Mouse (Mus musculus) thymus, postnatal 36 days (tissue): ENCODE measurements around the gene Ifngr1.
A peak's percentile ranks its signal among the peaks of the same experiment; 100 is the strongest.

Experiments
- DNase-seq, 2 experiments: peaks; one replicate each; pipeline ENCODE4 v3.0.0; 2022; ENCODE audit warnings: mixed read lengths in 2 of 2

Gene Ifngr1

GRCm38 (mm10) chr10:19589626-19590025, 2.1 kb upstream of the Ifngr1 start:
- DNase-seq = no peak

DNA sequence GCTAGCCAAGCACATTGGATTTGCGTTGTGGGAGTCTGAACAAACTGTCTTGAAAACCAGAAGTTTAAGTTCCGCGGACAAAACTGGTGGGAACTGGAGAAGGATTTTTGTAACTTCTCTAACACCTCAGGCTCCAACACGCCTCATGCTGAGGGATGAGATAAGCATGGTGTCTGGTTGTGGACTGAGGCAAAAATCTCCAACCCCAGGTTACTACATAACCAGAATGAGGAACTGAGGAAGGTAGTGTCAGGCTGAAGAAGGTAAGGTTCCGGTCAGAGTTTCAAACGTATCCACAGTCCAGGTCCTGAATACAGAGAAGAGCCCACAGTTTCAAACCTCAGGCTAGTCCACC, 486 bp upstream of the Ifngr1 start:
- DNase-seq = no peak

GRCm38 (mm10) chr10:19592556-19592955, 807 bp downstream of the Ifngr1 start:
- no peak for DNase-seq

- no peak for DNase-seq
Measured at GRCm38 (mm10) chr10:19593296-19593695, 1.5 kb downstream of the Ifngr1 start.

GRCm38 (mm10) chr10:19594201-19594905, 2.6 kb downstream of the Ifngr1 start:
- peak in 1 of 2 experiments; percentile 65 for DNase-seq

DNA sequence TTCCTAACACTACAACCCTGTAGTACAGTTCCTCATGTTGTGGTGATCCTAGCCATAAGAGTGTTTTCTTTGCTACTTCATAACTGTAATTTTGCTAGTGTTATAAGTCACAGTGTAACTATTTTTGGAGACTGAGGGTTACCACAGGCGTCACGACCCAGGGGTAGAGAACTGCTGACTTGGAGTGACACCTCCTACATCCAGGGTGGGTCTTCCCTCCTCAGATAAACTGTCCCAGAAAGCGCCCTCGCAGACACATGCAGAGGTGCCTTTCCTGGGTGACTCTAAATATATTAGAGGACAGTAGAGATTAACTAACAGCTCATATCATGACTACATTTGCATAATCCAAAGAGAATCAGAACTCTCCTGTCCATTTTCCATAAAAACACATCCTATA, 5.1 kb downstream of the Ifngr1 start:
- peak in 1 of 2 experiments; percentile 52 for DNase-seq

DNA sequence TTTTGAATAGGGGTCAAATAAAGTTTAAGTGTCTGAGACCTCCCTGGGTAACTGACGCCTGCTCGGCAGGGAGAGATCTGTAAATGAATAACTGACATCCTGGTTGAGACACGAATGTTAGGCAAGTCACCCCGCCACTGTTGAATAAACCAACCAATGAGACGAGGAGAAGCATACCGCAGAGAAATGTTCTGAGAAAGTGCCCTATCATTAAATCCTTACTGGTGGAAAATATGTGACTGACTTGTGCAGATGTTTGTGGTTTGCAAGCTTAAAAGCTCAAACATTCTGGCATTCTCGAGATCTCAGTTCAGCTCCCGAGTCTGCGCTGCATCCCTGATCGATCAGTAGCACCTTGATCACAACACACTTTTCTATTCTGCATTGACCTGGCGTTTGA, 6.3 kb downstream of the Ifngr1 start:
- DNase-seq = peak in 1 of 2 experiments; percentile 67

DNA sequence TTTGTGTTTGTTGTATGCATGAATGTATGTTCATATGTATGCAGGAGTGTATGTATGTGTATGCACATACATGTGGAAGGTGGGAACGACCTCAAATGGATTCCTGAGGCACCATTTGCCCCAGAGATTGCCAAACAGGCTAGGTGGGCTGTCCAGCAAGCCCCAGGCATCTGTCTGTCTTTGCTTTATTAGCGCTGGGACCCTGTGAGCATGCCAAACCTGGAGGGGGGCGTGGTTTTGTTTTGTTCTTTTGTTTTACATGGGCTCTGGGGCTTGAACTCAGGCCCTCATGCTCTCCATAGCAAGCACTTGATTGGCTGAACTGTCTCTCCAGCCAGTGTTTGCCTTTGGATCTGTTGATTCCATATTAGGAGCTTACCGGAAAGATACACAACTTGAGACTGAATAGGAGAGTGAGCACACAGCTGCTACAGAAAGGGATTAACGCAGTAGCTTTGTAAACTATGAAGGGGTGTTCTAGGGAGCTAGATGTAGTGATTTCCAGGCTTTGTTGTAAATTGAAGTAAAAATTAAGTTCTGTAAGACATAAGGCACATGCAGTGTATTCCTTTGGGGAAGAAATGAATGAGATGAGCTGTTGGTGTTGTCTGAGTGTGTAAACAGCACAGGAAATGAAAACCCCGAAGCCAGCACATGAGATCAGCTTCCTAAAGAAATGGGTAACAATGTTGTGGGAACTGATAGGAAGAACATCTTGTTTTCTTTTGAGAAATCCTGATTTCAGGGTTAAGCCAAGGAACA, 7.8 kb downstream of the Ifngr1 start:
- DNase-seq = no peak

DNA sequence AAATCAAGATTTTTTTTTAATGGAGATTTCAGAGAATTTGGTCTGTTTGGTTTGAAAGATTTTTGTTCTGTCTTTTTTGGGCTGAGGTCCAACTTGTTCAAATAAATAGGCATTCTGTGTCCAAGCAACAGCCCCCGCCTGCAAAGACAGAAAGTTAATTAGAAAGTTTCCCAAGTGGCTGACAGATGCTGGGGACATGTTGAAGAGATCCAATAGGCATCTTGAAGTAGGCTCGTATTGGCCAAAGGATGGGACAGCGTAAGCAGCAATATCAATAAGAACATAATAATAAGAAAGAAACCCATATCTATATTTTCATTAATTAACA, 8.3 kb downstream of the Ifngr1 start:
- no peak for DNase-seq

DNA sequence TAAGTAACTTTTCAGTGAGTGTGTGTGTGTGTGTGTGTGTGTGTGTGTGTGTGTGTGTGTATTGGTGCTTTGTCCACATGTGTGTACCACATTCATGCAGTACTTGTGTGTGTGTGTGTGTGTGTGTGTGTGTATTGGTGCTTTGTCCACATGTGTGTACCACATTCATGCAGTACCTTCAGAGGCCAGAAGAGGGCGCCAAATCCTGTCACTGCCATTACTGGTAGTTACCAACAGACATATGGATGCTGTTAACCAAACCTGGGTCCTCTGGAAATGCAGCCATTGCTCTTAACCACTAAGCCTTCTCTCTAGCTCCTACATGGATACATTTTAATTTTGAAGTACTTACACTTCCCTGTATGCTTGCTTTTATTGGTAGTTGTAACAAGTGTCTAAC, 9.8 kb downstream of the Ifngr1 start:
- DNase-seq = peak; percentile 70 to 77

GRCm38 (mm10) chr10:19603231-19603630, 11.5 kb downstream of the Ifngr1 start:
- no peak for DNase-seq

DNA sequence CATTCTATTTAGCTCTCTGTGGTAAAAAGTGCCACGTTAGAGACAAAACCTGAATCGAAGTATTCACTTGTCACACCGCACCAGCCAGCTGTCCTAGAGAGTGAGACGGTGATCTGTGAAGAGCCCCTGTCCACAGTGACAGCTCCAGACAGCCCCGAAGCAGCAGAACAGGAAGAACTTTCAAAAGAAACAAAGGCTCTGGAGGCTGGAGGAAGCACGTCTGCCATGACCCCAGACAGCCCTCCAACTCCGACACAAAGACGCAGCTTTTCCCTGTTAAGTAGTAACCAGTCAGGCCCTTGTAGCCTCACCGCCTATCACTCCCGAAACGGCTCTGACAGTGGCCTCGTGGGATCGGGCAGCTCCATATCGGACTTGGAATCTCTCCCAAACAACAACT, 17.4 kb downstream of the Ifngr1 start:
- no peak for DNase-seq

GRCm38 (mm10) chr10:19611616-19612015, 19.9 kb downstream of the Ifngr1 start:
- no peak for DNase-seq

GRCm38 (mm10) chr10:19613111-19613753, 21.5 kb downstream of the Ifngr1 start:
- peak; percentile 34 to 44 for DNase-seq

GRCm38 (mm10) chr10:19619736-19620135, 28.0 kb downstream of the Ifngr1 start:
- DNase-seq = no peak

DNA sequence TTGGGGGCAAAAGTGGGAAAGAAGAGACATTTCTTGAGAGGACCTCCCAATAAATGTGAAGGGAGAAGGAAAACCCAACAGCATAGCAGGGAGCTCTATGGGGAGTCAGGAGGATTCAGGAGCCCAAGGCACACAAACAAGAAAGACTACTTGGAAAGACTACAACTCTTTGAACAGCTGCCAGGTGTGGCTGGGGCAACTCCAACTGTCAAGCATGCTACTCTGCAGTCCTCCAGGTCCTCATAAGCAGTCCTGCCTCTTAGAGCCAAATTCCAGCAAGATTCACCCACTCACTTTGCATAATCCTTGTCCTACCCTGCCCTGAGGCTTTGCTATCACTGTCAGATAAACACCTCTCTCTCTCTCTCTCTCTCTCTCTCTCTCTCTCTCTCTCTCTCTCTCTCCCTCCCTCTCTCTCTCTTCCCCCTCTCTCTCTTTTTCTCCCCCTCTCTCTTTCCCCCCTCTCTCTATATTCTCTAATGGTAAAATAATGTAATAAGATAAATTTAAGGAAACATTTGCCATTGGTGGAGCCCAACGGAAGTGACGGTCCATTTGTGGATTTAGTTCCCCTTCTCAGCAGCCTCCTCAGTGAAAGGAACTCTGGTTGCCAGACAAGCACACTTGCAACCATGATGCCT, 29.8 kb downstream of the Ifngr1 start, which contains the start of gene Il22ra2:
Gene Il22ra2, plus strand, starts transcription at position 591 of the 641 bp plus-strand sequence.
- DNase-seq = no peak

DNA sequence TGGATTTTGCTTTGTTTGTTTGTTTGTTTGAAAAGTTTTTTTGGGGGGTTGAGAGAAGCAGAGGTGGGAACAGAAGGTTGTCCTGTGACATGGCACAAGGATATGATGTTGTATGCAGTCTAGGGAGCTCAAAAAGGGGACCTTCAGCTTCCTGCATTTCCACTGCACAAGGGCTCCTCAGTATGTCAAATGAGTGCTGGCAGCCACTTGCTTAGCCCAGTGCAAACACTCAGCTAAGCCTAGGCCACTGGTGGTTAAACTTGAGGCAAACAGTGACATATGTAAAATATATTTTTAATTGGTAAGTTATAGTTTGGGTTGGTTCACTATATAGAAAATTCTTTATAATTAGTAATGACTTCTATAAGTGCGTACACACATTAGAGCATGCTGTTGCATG, 32.9 kb downstream of the Ifngr1 start:
- no peak for DNase-seq

- DNase-seq = no peak
Measured at GRCm38 (mm10) chr10:19627342-19627741, 35.6 kb downstream of the Ifngr1 start.

GRCm38 (mm10) chr10:19627748-19628147, 36.0 kb downstream of the Ifngr1 start:
- no peak for DNase-seq

- DNase-seq = no peak
Measured at GRCm38 (mm10) chr10:19631616-19632195, 40.0 kb downstream of the Ifngr1 start.

- no peak for DNase-seq
Measured at GRCm38 (mm10) chr10:19638851-19639250, 47.1 kb downstream of the Ifngr1 start.

- DNase-seq = no peak
Measured at GRCm38 (mm10) chr10:19639630-19640029, 47.9 kb downstream of the Ifngr1 start.

DNA sequence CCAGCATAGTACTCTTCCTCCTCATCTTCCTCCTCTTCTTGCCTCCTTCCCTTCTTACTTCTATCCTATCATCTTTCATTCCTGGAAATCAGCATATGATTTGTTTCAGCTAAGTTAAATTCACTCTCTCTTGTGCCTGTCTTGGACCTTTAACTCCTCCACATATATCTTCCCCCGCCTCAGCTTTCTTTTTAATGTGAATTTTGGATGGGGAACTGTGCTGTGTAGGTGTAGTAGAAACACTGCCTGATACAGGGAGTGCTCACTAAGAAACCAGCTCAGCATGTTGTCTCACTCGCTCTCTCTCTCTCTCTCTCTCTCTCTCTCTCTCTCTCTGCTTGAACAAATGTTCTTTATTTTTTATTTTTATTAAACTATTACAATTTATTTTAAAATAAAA, 53.4 kb downstream of the Ifngr1 start:
- DNase-seq = no peak
